Mouse (Mus musculus) embryonic facial prominence, embryonic 12.5 days (tissue): ENCODE data around the gene Rnf24. TPM values are rescaled to one million over a fixed set of nuclear protein-coding genes. Genes with fewer than 3 reads are reported as not detected.
A peak's percentile ranks its signal among the peaks of the same experiment; 100 is the strongest.
"Not testable (repeated sequence)": the region's sequence is repeated elsewhere in the genome, so short reads cannot be mapped to it uniquely, and the experiment has no call there.

Experiments
- ATAC-seq: fragments of 200-750 bp; cut with Nextera tagmentation; 2 replicates; pipeline ENCODE4 v1.8.0; 2017; ENCODE audit not compliant: insufficient number of reproducible peaks, insufficient read depth, low FRiP score, low TSS enrichment
- H3K27ac ChIP-seq: fragments of 300-500 bp; sonication (generic); 2 replicates; pipeline ENCODE4 v1.5.1; 2016; ENCODE audit warnings: mild to moderate bottlenecking
- H3K27me3 ChIP-seq: fragments of 300-500 bp; sonication (generic); 2 replicates; pipeline ENCODE4 v1.6.1; 2016; ENCODE audit warnings: mild to moderate bottlenecking, moderate library complexity
- H3K36me3 ChIP-seq: fragments of 300-500 bp; sonication (generic); 2 replicates; pipeline ENCODE4 v1.6.1; 2016; ENCODE audit warnings: mild to moderate bottlenecking
- H3K4me1 ChIP-seq: fragments of 300-500 bp; sonication (generic); 2 replicates; pipeline ENCODE4 v1.6.1; 2016
- H3K4me2 ChIP-seq: fragments of 300-500 bp; sonication (generic); replicated peaks from 2 replicates; pipeline ENCODE4 v1.6.1; 2016; ENCODE audit warnings: mild to moderate bottlenecking, moderate library complexity
- H3K4me3 ChIP-seq: fragments of 300-500 bp; sonication (generic); 2 replicates; pipeline ENCODE4 v1.5.1; 2016; ENCODE audit warnings: mild to moderate bottlenecking
- H3K9ac ChIP-seq: fragments of 300-500 bp; sonication (generic); 2 replicates; pipeline ENCODE4 v1.6.1; 2016; ENCODE audit warnings: mild to moderate bottlenecking, moderate library complexity
- H3K9me3 ChIP-seq: fragments of 300-500 bp; sonication (generic); 2 replicates; pipeline ENCODE4 v1.6.1; 2016; ENCODE audit warnings: mild to moderate bottlenecking, moderate library complexity
- WGBS: fragments of 180-500 bp; shearing (Covaris S2); methylation state at CpG from one replicate; pipeline ENCODE4 v1.1.7; 2016; 5-methylcytosine and 5-hydroxymethylcytosine counted together
- polyA plus RNA-seq: library from polyadenylated mRNA; unstranded; fragments of >200 nt; fragmentation: Nextera tagmentation; extraction: Ambion mirVana; gene quantifications from 2 replicates; pipeline ENCODE4 v1.2.1, GENCODE M21; 2016

Gene Rnf24
- polyA plus RNA-seq, 1 experiment from 2014 or later = 11.3 TPM

DNA sequence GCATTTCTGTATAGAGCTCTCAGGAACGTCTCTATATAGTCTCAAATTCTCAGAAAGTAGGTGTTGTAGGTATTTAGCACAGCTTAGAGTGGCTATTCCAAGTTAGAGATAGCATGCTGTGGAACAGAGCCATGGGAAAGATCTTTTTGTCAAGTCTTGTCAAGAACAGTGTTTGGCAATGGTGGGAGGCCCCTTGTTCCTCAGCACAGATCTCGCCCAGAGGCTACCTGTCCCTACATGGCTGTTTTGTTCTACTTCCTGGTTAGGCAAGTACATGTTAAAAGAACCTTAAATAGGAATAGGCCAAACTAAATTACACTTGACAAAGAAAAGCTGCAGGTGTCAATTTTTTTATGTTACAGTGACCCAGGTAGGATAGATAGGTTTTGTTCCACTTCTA is 52.2 kb downstream of the Rnf24 start:
- Histone ChIP-seq H3K4me2 (no peak overlapping the region), H3K4me3 (no peak overlapping the region), H3K4me1 (no peaks in the 10 kb centered on the region), H3K27me3 (no peaks in the 10 kb centered on the region), H3K27ac (no peak overlapping the region), H3K9me3 (no peaks in the 10 kb centered on the region), H3K9ac (no peak overlapping the region), H3K36me3 (peaks cover 60% of the 10 kb centered on the region)
- ATAC-seq = no peak
- 86% methylated on average over 2 of the region's 2 CpGs for WGBS

DNA sequence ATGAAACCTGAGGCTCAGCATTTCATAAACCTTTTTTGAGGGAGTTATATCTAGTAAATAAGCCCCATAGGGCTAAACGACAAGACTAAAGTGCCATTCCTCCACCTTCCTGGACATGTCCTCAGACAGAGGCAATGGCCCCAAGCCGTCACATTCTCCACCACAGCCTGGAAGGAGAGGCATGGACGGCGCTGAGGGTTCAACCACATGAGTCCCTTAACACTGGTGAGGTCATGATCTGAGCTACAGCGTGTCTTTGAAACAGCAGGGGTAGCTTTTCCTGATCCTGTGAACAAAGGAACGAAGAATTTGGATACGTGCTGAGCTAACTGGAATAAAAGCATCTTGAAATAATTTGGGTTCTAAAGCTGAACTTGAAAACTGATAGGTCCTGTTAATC is 54.0 kb downstream of the Rnf24 start:
- H3K9ac ChIP-seq, H3K27ac ChIP-seq, H3K4me1 ChIP-seq, H3K4me2 ChIP-seq, H3K9me3 ChIP-seq, H3K4me3 ChIP-seq, H3K27me3 ChIP-seq, ATAC-seq: not testable (repeated sequence)
- peaks cover 66% of the 10 kb centered on the region for H3K36me3 ChIP-seq
- 48% methylated on average over 7 of the region's 7 CpGs for WGBS

DNA sequence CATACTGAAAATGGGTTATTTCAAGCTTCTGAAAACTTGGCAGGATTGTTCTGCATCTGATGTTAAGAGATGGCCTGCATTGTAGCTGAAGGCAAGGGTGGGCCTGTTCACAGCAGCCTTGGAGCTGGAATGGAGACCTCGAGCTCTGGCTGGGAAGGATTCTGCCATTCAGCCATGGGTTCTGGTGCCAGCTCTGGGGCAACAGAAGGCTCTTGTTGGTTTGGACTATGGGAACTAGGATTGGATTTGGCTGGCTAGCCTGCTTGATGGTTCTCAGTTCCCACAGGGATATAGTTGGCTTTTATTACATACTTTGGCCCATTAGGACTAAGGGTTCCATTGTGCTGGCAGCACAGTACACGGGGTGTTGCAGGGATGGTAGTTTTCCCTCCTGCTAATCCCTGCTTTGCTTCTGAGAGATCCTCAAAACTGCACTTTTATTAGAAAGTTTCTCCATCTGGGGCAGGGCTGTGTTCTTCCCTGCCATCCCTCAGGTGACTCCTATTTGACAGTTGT is 55.9 kb downstream of the Rnf24 start:
- H3K9me3 ChIP-seq = no peaks in the 10 kb centered on the region
- H3K4me1 ChIP-seq = no peaks in the 10 kb centered on the region
- ATAC-seq = no peak
- WGBS = 89% methylated on average over 2 of the region's 2 CpGs
- no peak overlapping the region for H3K9ac ChIP-seq
- H3K4me3 ChIP-seq = no peak overlapping the region
- no peaks in the 10 kb centered on the region for H3K27me3 ChIP-seq
- H3K4me2 ChIP-seq = no peak overlapping the region
- H3K27ac ChIP-seq = no peak overlapping the region
- H3K36me3 ChIP-seq = peaks cover 65% of the 10 kb centered on the region

DNA sequence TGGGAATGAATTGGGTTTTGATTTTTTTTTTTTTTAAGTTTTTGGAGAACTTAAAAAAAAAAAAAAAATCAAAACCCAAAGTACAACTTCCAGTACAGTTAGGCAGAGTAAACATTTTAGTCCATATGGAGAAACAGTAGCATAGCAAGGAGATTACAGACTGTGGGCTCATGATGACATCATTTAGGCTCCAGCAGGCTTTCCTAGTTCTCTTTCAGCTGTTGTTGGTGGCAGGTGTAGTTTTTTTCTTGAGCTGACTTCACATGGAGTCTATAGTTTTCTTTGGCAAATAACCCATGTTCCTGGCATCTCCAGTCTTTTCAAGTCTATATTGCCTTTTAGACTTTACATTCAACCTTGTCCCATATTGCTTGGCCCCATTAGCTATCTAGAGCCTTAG is 62.0 kb downstream of the Rnf24 start:
- no peak for ATAC-seq
- peaks cover 56% of the 10 kb centered on the region for H3K36me3 ChIP-seq
- H3K4me1 ChIP-seq = no peaks in the 10 kb centered on the region
- no peaks in the 10 kb centered on the region for H3K9me3 ChIP-seq
- H3K27ac ChIP-seq = no peak overlapping the region
- H3K27me3 ChIP-seq = no peaks in the 10 kb centered on the region
- no peak overlapping the region for H3K4me2 ChIP-seq
- H3K4me3 ChIP-seq = no peak overlapping the region
- no peak overlapping the region for H3K9ac ChIP-seq

DNA sequence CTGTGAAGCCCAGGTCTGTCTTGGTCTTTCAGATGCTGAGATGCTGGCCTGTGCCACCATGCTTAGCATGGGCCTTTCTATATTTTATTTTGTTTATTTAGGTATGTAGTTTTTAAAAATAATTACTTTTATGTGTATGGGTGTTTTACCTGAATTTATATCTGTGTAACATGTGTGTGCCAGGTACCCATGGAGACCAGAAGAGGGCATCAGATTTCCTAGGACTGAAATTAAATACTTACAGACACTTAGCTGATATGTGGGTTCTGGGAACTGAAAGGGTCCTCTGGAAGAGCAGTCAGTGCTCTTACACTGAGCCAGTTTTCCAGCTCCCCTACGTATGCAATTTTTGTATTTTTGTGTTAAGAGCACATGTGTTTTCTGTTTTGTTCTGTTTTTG is 66.4 kb downstream of the Rnf24 start:
- no peak overlapping the region for H3K9ac ChIP-seq
- no peak for ATAC-seq
- no peaks in the 10 kb centered on the region for H3K4me1 ChIP-seq
- H3K27ac ChIP-seq = no peak overlapping the region
- no peak overlapping the region for H3K4me3 ChIP-seq
- no peak overlapping the region for H3K4me2 ChIP-seq
- no peaks in the 10 kb centered on the region for H3K9me3 ChIP-seq
- 60% methylated on average over 1 of the region's 1 CpGs for WGBS
- no peaks in the 10 kb centered on the region for H3K27me3 ChIP-seq
- H3K36me3 ChIP-seq = peaks cover 45% of the 10 kb centered on the region

DNA sequence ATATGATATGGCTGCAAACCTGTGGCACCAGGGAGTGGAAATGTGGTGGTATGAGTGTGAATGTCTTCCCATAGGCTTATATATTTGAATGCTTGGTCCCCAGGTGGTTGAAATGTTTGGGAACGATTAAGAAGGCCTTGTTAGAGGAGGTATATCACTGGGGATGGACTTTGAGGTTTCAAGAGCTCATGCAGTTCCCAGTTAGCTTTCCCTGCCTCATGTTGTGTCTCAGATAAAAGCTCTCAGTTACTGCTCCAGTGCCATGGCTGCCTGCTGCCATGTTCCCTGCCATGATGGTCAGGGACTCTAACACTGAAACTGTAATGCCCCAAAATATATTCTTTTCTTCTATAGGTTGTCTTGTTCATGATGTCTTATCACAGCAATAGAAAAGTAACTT is 71.1 kb downstream of the Rnf24 start:
- WGBS = 81% methylated on average over 1 of the region's 1 CpGs
- Histone ChIP-seq H3K4me1 (no peaks in the 10 kb centered on the region), H3K4me2 (no peak overlapping the region), H3K27me3 (no peaks in the 10 kb centered on the region), H3K27ac (no peak overlapping the region), H3K9ac (no peak overlapping the region), H3K36me3 (peaks cover 59% of the 10 kb centered on the region), H3K4me3 (no peak overlapping the region), H3K9me3 (no peaks in the 10 kb centered on the region)
- no peak for ATAC-seq

DNA sequence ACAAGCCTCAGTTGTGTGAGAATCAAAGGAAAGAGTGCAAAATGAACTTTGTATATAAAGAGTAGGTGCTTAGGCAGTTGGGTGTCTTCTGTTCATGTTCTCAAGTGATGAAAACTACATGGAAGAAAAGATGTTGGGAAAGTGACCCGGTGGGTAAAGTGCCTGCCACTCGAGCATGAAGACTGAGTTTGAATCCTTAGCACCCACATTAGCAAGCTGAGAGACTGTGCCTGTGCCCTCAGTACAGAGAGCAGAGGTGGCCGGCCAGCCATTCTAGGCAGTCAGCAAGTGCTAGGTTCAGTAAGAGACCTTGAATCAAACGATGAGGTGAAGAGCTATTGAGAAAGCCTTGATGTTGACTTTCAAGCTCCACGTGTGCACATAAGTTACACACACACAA is 76.0 kb downstream of the Rnf24 start:
- WGBS = 93% methylated on average over 5 of the region's 5 CpGs
- Histone ChIP-seq H3K9me3 (no peaks in the 10 kb centered on the region), H3K4me1 (no peaks in the 10 kb centered on the region), H3K9ac (no peak overlapping the region), H3K4me3 (no peak overlapping the region), H3K36me3 (peaks cover 68% of the 10 kb centered on the region), H3K4me2 (no peak overlapping the region), H3K27me3 (no peaks in the 10 kb centered on the region), H3K27ac (no peak overlapping the region)
- ATAC-seq = no peak

DNA sequence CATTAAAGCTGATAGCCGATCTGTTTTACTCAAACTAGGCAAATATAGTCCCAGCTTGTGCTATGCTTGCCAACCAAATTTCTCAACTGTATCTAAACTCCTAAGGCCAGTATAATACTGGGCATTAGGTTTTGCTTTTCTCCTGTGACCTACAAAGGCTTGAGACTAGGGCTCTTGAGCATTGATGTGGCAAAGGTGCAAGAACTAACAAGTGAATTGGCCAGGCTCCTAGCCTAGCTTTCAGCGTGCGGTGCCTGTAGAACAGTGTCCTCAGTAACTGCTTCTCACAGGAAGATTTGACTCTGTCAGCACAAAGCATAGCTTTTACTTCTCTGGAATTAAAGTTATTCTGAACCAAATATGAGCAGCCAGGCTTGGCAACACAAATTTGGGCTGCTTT is 77.2 kb downstream of the Rnf24 start:
- Histone ChIP-seq H3K4me1 (no peaks in the 10 kb centered on the region), H3K4me3 (no peak overlapping the region), H3K36me3 (peaks cover 60% of the 10 kb centered on the region), H3K9me3 (no peaks in the 10 kb centered on the region), H3K27me3 (no peaks in the 10 kb centered on the region), H3K4me2 (no peak overlapping the region), H3K27ac (no peak overlapping the region), H3K9ac (no peak overlapping the region)
- WGBS = 95% methylated on average over 3 of the region's 3 CpGs
- ATAC-seq = no peak

DNA sequence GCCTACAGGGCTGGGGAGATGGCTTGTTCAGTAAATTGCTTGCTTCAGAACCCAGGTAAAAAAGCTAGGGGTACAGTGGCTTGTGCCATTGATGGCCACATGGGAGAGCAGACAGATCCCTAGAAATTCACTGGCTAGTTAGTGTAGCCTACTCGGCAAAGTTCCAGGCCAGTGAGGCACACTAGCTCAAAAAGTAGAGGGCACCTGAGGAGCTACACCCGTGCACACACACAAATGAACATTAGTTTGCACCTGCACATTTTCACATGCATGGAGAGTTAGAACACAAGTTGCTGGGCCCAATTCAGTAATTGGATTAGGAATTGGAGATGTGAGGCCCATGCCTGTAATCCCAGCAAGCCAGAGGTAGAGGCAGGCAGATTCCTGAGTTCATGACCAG is 87.6 kb downstream of the Rnf24 start:
- no peak overlapping the region for H3K4me3 ChIP-seq
- no peaks in the 10 kb centered on the region for H3K9me3 ChIP-seq
- H3K4me1 ChIP-seq = peaks cover 19% of the 10 kb centered on the region
- H3K36me3 ChIP-seq = peaks cover 7% of the 10 kb centered on the region; the same call in 1 of the 2 replicates
- H3K27ac ChIP-seq = no peak overlapping the region
- no peaks in the 10 kb centered on the region for H3K27me3 ChIP-seq
- 0 out of 2 replicates have a peak overlapping the region, but pooled peaks have one; percentile 70 for H3K4me2 ChIP-seq
- no peak for ATAC-seq
- 77% methylated on average over 2 of the region's 2 CpGs for WGBS
- H3K9ac ChIP-seq = no peak overlapping the region

DNA sequence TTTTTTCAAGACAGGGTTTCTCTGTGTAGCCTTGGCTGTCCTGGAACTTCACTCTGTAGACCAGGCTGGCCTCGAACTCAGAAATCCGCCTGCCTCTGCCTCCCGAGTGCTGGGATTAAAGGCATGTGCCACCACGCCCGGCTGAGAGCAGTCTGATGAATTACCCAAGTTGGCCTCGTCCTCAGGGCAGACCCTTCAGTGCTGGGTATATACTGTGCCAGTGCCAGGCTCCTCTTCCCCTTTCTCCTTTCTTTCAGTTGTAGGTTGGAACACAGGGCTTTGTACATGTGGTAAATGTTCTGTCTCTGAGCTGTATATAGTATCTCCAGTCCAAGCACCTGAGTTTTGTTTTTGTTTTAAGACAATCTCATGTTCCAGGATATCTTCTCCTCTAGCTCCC is 88.7 kb downstream of the Rnf24 start:
- Histone ChIP-seq H3K4me3 (0 out of 2 replicates have a peak overlapping the region, but pooled peaks have one; percentile 87), H3K4me2 (peak overlapping the region; percentile 70), H3K27ac (no peak overlapping the region), H3K36me3 (peaks cover 7% of the 10 kb centered on the region; the same call in 1 of the 2 replicates), H3K9ac (no peak overlapping the region), H3K4me1 (peaks cover 19% of the 10 kb centered on the region), H3K9me3 (no peaks in the 10 kb centered on the region), H3K27me3 (no peaks in the 10 kb centered on the region)
- WGBS = 74% methylated on average over 6 of the region's 6 CpGs
- ATAC-seq = no peak

DNA sequence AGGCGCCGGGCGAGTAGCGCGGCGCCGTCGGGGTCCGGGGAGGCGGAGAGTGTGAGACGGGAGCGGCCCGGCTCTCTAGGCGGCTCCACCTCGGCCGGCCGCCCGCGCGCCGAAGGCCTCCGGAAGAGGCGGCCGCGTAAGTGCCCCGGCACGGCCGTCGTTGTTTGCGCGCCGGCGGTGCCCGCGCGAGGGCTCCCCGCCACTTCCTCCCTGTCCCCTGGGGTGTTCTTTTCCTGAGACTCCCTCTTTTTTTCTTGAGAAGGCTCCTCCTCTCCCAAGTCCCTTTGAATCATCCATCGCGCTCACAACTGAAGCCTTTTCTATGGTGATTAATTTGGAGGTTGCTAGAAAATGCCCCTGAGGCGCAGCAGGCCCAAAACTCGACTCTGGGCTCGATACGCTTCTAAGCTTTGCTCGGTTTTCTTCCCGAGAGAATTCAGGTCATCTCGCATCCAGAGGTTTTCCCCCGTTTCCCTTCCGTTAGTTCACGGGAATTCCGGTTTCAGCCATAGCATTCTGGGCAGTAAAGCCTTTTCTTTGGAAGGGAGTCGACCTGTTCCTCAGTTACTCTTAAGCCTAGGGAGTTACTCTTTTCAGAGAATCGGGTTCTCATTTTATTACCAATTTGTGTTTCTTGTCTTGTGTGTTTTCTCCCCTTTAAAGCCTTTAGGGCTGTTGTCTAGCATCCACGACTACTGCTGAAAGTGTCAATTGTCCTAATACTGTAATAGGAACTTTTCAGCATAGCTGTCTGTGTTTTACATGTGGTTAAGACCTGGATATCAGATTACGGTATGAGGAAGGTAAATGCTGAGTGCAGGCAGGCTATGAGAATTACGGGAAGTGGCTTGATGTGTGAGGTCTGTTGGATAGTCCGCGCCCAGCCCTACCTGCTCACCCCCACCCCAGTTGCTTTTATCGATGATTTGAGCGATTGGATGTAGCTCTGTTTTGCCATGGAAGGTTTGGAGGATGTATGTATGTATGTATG is 89.7 kb downstream of the Rnf24 start:
- peak overlapping the region; percentile 70 for H3K4me2 ChIP-seq
- peaks cover 19% of the 10 kb centered on the region for H3K4me1 ChIP-seq
- H3K27ac ChIP-seq = peak overlapping the region; percentile 100
- ATAC-seq = peak; percentile 72
- peak overlapping the region; percentile 97 for H3K9ac ChIP-seq
- WGBS = under 1% methylated on average over 59 of the region's 59 CpGs
- no peaks in the 10 kb centered on the region for H3K27me3 ChIP-seq
- peaks cover 7% of the 10 kb centered on the region; the same call in 1 of the 2 replicates for H3K36me3 ChIP-seq
- H3K9me3 ChIP-seq = no peaks in the 10 kb centered on the region
- peak overlapping the region; percentile 87 for H3K4me3 ChIP-seq

DNA sequence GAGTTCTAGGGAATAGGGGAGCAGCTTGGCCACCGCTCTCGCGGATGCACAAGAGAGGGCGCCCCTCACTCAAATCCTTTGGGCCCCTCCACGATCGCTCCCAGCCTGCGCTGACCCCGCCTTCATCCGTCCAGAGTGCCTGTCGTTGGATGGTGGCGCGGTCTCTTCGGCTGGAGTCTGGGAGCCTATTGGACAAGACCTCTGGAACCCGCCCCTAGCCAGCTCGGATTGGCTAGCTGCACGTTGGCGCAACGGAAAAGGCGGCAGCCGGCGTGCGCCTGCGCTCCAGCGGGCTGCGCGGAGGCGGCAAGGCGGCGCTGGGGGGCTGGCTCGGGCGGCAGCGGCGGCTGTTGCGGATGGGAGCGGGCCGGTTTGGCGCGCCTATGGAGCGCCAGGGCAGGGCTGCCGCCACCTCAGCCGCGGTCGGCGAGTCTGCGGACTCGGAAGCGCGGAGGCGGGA is 90.4 kb downstream of the Rnf24 start, which contains the start of gene Pank2:
Pank2 (plus strand) TSS at position 283 of the 460 bp plus-strand sequence.
- Histone ChIP-seq H3K9me3 (no peaks in the 10 kb centered on the region), H3K27ac (peak within 1 kb of the TSS; percentile 100), H3K4me2 (peak within 1 kb of the TSS; percentile 70), H3K4me1 (peaks cover 19% of the 10 kb centered on the region), H3K27me3 (no peaks in the 10 kb centered on the region), H3K9ac (peak within 1 kb of the TSS; percentile 97), H3K36me3 (peaks cover 7% of the 10 kb centered on the region; the same call in 1 of the 2 replicates), H3K4me3 (peak within 1 kb of the TSS; percentile 87)
- WGBS = under 1% methylated on average over 49 of the region's 49 CpGs
- ATAC-seq = peak; percentile 100
